Mouse (Mus musculus): ENCODE measurements at regions not wholly inside any gene's neighbourhood (a gene's known extent, or its start where the extent isn't known, plus 50 kb on each side); places are given as distances from the start of the nearest gene placed in this dataset.

GRCm38 (mm10) chr4:127756238-127756637 lies 214.5 kb downstream of the CK137956 start:
- no peak for DNase-seq

DNA sequence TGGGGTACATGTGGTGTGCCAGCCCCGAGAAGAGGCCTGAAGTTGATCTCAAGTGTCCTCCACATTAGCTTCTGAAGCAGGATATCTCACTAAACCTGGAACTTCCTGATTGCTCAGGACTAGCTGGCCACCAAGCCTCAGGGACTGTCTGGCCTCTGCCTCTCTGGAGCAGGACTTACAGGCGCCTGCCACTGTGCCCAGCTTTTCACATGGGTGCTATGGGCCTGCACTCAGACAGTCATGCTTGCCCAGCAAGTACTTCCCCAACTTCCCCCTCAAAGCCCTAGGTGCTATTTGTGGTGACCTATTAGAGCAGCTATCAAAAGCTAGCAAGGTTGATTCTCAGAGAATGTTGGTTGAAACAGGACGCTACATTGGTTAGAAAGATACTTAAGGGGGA lies 220.0 kb downstream of the CK137956 start:
- DNase-seq, result no peak

- peak; percentile 12 to 26 for DNase-seq
These were observed 222.9 kb downstream of the CK137956 start for GRCm38 (mm10) chr4:127747876-127748275.

DNA sequence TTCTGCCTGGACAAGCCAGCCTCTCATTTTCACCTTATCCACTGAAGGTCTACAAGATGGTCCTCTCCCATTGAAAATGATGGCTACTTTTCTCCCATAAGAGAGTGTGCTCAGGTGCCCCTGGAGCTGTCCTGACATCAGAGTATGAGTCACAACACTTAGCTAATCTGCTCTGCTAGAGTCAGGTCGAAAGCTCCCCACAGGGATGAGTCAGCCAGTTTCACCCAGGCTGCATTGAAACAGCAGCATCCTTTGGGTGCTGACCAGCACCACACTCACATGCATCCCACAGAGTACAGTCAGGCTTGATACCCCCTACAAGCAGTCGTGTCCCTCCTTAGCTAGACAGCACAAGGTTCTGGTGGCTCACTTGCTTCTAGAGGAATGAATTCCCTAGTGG lies 234.0 kb downstream of the CK137956 start:
- DNase-seq, result no peak

DNA sequence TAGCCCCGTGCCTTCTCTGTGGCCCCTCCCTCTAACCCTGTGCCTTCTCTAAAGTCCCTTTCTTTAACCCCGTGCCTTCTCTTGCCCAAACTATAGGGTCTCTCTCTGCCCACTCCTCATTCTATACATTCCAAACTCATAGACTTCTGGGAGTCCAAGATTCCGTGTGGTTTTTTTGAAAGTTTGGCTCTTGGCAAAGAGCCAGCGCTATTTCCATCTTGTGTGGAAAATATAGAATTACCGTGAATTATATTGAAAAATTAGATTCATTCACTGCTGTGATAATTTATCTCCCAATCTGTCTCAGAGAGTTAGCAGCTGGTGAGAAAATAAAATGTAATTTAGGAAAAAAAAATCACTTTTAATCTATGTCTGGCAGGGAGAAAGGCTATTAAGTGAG lies 234.6 kb downstream of the CK137956 start:
- DNase-seq, result no peak

- no peak for DNase-seq
These were observed 236.1 kb downstream of the CK137956 start for GRCm38 (mm10) chr4:127734641-127735040.

- DNase-seq, result no peak
These were observed 252.1 kb downstream of the CK137956 start for GRCm38 (mm10) chr4:127718661-127719060.

DNA sequence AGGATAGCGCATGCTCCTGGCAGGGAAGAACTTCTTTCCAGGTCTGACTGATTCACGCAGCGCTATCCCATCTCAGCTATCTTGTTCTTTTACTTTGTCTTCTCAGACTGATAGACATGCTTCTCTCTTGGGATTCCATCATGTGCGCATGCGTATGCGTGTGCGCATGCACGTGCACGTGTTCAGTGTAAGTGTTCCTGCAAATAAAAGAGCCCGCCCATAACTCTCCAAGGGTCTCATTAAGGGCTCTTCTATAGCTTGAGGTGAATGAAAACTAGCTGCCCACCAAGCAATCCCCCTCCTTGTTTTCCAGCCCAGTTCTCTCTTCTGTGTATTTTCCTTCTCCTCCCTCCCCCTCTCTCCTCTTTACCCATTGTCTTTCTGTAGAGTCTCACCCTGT lies 258.5 kb downstream of the CK137956 start:
- DNase-seq, result no peak

- no peak for DNase-seq
These were observed 259.9 kb downstream of the CK137956 start for GRCm38 (mm10) chr4:127710816-127711215.

- no peak for DNase-seq
These were observed 261.0 kb downstream of the CK137956 start for GRCm38 (mm10) chr4:127709746-127710145.

DNA sequence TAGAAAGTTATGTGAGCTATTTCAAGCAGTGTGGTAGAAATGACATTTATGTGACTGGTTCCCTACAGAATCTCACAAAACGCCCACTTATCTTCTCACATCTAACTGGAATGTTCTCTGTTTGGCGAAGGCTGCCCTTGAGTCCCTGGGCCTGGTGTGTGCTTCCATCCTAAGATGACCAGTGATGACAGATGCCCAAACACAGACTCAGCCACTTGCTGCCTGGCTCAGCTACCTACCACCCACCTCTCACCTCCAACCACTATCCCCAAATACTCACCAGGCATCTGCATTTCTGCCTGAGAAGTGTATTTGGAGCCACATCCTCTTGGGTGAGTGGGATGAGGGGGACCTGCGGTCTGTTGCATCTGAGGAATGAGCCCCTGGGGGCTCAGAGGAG lies 262.6 kb downstream of the CK137956 start:
- DNase-seq, result no peak

GRCm38 (mm10) chr4:127707126-127707525 lies 263.6 kb downstream of the CK137956 start:
- DNase-seq, result no peak

GRCm38 (mm10) chr4:127701651-127702050 lies 269.1 kb downstream of the CK137956 start:
- no peak for DNase-seq

GRCm38 (mm10) chr4:127689986-127690385 lies 280.8 kb downstream of the CK137956 start:
- no peak for DNase-seq

DNA sequence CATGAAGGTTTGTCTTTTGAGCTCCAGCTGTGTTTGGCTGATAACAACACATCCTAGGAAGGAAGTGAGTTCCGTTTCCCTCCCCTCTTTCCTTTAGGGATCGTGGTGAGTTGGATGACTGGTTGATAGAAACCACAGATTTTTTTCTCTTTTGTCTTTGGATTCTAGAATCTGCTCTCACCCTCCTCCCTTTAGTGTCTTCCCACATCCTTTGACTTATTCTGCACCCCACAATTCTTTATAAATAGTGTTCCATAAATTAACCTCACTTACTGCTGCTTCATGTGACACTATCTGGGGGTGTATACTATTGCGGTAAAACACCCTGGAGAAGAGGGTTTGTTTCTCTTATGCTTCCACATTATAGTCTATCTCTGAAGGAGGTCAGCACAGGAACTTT lies 285.7 kb downstream of the CK137956 start:
- no peak for DNase-seq

DNA sequence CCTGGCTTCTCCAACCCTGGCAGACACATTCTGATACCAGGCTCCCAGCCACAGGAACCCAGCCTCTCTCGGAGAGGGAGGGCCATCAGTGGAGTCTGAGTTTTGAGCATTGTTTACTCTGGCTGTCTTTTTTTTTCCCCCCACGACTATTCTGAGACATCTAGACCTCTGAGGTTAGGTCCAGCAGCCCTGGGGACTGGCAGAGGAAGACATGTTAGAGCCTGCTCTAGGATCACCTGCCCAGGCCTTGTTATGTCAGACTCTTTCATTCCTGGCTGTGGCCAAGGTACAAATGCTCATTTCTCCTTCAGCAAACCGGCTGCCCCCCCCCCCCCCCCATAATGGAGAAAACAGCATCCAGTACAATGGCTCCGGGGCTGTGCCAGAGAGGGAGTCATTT lies 291.4 kb downstream of the CK137956 start:
- no peak for DNase-seq

DNA sequence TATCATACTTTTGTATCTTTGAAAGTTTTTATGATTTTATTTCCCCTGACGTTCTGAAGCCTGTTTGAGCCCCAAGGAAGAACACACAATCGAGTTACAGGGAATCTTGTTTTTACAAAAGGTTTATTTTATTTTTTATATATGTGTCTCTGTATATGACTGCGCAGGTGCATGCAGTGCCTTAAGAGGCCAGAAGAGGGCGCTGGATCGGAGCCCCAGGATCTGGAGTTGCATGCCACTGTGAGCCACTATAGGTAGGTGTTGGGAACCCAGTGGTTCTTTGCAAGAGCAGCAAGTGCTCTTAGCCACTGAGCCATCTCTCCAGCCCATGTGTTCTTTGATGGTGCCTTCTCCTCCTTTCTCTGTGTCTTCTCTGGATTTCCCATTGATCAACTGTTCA lies 292.3 kb downstream of the CK137956 start:
- no peak for DNase-seq

DNA sequence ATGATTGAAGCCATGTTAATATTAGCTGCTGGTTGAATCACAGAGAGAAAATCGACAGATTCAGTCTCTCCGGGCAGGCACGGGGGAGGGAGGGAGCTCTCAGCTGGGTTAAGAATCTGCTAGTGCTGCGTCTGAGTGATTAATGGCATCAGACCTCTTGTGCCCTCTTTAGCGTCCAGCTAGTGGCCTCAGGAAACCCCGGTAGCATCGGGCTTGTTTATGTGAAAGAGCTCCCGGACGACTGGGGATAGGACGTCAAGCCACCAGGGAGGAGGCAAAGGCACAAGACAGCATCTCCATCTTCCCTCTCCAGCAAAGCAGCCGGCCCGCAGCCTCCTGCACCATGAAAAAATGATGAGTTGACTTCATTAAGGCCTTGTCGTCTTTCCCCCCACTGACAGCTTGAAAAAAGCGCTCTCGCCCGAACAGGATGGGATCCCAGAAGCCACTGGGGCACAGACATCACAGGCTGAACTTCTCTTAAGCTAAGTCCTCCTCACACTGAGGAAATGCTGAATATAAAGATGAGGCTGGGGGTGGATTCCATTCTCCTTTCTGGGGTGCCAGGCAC lies 294.9 kb downstream of the CK137956 start:
- no peak for DNase-seq

- DNase-seq, result no peak
These were observed 302.0 kb upstream of the Gjb5 start for GRCm38 (mm10) chr4:127659950-127660349.

DNA sequence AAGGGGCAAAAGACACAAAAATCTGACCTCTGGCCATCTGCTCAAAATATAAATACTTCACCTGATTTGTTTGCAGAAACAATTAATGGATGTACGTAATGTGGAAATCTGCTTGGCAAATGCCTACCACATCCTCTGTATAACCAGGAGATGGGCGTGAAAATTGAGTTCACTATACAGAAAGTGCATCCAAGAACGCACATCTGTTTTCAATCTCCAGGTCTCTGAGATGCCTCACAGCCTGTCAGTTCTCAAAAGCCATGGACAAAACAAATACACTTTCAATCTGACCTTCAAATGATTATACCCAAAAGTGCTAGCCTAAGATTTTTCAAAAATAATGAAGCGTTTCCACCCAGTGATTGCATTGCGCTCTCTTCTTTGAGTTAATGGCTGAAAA lies 293.6 kb upstream of the Gjb5 start:
- no peak for DNase-seq

GRCm38 (mm10) chr4:127648011-127648410 lies 290.0 kb upstream of the Gjb5 start:
- no peak for DNase-seq

DNA sequence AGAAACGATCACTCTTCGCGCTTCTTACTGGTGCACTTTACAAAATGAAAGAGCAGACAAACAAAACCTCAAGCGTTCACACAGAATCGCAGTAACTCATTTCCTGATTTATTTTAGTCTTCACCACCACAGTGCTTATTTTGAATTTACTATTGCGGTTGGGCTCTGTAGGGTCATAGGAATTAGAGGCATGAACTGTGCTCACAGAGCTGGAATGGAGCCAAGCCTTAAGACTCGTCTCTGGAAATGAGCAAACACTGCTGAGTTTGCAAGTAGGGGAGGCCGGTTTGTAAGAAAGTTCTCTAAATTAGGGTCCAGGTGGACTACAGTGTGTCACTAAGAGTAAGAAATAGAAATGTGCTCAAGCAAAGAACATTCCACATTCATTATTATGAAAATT lies 289.2 kb upstream of the Gjb5 start:
- no peak for DNase-seq

DNA sequence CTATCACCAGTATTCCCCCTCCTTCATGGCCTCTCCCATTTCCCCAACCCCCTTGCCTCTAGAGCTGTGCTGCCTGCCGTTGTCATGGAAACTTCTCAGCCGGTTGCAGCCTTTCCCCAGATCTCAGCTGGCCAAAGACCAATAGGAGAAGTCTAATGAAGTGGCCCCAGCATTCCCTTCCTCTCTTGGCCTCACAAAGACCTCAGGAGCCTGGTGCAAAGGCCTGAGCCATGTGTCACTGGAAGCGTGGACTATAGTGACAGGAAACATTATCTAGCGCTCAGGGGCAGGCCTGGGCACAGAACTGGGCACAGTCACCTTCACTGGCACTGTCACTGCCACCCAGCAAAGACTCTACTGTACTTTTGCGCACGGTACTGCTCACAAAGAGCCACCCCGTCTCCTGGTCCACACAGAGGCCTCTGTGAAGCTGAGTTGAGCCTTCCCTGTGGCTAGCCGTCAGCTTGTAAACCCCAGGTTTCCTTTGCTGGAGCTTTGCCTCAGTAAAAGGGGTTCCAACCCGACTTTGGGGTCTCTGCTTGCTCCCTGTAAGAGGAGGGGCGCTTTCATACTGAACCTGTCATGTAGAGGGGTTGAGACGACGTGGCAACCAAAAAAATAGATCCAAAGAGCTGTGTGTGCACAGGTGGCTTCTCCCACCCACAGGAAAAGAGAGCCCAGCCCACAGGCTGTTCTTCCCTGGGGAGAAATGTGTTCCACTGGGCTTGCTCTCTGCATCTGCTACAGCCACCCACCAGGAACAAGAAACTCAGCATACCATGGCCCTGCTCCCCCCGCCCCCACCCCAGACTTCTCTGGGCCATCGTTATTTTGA lies 282.5 kb upstream of the Gjb5 start:
- no peak for DNase-seq

DNA sequence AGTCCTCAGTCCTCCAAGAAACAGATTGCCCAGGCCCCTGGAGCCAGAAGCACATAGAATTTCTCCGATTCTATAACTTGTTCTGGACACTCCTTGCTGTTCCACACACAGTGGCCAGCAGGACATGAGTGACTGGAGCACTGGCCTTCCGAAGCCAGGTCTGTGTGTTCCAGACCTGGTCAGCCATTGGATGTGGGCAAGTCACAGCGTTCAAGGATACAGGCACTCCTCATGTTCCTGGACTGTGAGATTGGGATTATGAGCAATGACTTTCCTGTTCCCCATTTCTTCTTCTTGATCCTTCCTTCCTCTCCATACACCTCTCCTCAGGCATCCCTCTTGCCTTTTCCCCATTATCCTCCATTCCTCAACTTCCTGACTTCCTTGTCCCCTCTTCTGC lies 281.8 kb upstream of the Gjb5 start:
- no peak for DNase-seq

- DNase-seq, result no peak
These were observed 279.0 kb upstream of the Gjb5 start for GRCm38 (mm10) chr4:127636934-127637333.

Data from cerebellum, adult 18-20 months (tissue).